Mouse (Mus musculus) cerebellum, adult 11-12 months (tissue): ENCODE measurements at regions not wholly inside any gene's neighbourhood (a gene's known extent, or its start where the extent isn't known, plus 50 kb on each side); places are given as distances from the start of the nearest gene placed in this dataset.
A peak's percentile ranks its signal among the peaks of the same experiment; 100 is the strongest.

Experiments
- DNase-seq: peaks from one replicate; pipeline ENCODE4 v3.0.0; 2022

GRCm38 (mm10) chr13:37149066-37149781, 99.2 kb upstream of the F13a1 start:
- DNase-seq, result no peak

GRCm38 (mm10) chr13:37148627-37149026, 98.6 kb upstream of the F13a1 start:
- no peak for DNase-seq

- DNase-seq, result no peak
Observed at GRCm38 (mm10) chr13:37147790-37148189, 97.7 kb upstream of the F13a1 start.

GRCm38 (mm10) chr13:37142812-37143211, 92.8 kb upstream of the F13a1 start:
- no peak for DNase-seq

GRCm38 (mm10) chr13:37135115-37135514, 85.1 kb upstream of the F13a1 start:
- DNase-seq, result no peak

- no peak for DNase-seq
Observed at GRCm38 (mm10) chr13:37134518-37134917, 84.5 kb upstream of the F13a1 start.

- DNase-seq, result no peak
Observed at GRCm38 (mm10) chr13:37130637-37131036, 80.6 kb upstream of the F13a1 start.

GRCm38 (mm10) chr13:37121602-37122001, 71.6 kb upstream of the F13a1 start:
- DNase-seq, result no peak

- no peak for DNase-seq
Observed at GRCm38 (mm10) chr13:37120219-37120618, 70.2 kb upstream of the F13a1 start.

- no peak for DNase-seq
Observed at GRCm38 (mm10) chr13:37114324-37114723, 64.3 kb upstream of the F13a1 start.

GRCm38 (mm10) chr13:37111747-37112146, 61.7 kb upstream of the F13a1 start:
- DNase-seq, result no peak

- DNase-seq, result no peak
Observed at GRCm38 (mm10) chr13:37107721-37108120, 57.7 kb upstream of the F13a1 start.

- no peak for DNase-seq
Observed at GRCm38 (mm10) chr13:37106009-37106408, 56.0 kb upstream of the F13a1 start.

GRCm38 (mm10) chr13:37104410-37105294, 54.6 kb upstream of the F13a1 start:
- no peak for DNase-seq

- peak; percentile 35 for DNase-seq
Observed at GRCm38 (mm10) chr13:37103741-37104296, 53.8 kb upstream of the F13a1 start.

- DNase-seq, result no peak
Observed at GRCm38 (mm10) chr13:37101755-37102154, 51.7 kb upstream of the F13a1 start.
